Mouse (Mus musculus): ENCODE measurements around the gene Sh2d4b.

Sh2d4b gene

DNA sequence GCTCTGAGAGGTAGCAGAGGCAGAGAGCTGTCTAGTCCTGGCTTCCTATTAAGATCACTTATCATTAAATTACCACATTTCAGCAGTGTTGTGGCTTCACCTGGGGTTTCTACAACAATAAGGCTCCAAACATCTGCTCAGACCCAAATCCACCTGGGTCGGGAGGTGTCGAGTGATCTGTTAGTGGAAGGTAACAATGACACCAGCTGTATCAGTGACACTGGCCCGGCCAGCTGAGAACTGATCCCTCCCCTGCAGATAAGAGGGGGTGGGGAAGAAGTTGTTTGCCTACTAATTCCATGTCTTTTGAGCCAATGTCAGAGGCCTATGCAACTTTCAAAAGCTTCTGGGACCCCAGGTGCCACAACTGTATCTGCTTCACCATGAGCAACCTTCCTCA lies at the start of gene Sh2d4b:
Gene Sh2d4b, minus strand, starts transcription at position 71 of the 400 bp plus-strand sequence.
- no peak for DNase-seq (ENCODE audit: low read depth, low spot score)

DNA sequence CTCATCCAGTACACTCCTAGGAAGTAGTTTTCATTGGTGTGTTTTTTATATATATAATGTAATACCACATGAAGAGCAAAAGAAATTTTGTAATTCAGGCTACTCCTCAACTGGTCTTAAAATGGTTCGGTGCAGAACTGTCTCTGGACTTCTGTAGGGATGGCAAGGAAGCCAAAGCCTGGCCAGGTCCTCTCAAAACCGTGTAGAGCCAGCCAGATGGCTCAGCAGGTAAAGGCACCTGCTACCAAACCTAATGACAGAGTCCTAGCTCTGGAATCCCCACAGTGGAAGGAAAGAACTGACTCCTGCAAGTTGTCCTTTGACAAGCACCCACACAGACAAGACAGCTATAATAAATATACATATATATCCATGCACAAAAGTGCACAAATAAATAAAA lies 49.4 kb upstream of the Sh2d4b start:
- DNase-seq (ENCODE audit: low read depth, low spot score): no peak

DNA sequence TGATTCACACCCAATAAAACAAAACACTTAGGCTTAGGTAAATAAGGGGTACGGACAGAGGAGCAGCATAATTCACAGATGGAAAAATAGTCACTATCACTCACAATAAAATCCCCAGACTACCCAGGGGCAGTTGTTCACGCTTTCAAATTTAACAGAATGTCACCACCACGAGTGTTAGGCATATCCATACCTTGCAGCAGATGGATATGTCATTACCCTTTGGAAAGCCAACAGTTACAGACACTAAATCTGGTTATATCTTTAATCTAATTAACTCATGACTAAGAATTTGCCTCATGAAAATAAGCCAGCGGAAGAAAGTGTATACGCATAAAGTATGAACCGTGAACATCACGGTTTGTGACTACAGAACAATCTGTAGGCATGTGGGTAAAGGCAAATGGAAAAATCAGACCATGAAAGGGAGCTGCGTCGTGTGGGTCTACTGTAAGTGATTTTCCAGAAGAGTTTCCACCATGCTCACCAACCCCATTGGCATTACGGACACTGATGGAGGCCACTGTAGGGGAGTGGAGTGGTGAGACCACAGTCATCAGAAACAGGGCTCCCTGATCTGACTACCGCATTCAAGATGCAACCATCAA lies 45.4 kb upstream of the Sh2d4b start:
- DNase-seq (ENCODE audit: low read depth, low spot score): no peak

DNA sequence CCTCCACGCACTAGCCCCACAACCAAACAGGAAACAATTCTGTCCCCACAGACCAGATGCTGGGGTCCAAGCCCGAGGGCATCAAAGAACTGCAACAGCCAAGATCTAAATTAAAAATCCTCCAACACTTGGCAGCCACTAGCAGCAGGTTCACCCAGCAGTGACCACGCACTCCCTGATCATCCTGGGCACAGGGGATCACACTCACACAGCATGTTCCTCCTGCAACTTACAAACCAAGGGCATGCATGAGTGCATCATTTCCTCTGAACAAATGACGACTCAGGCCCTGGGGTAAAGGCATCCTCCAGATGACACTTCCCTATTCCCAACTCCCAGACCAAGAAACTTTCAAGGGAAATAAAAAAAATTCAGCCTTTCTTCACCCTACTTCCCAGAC lies 44.0 kb upstream of the Sh2d4b start:
- no peak for DNase-seq (ENCODE audit: low read depth, low spot score)

DNA sequence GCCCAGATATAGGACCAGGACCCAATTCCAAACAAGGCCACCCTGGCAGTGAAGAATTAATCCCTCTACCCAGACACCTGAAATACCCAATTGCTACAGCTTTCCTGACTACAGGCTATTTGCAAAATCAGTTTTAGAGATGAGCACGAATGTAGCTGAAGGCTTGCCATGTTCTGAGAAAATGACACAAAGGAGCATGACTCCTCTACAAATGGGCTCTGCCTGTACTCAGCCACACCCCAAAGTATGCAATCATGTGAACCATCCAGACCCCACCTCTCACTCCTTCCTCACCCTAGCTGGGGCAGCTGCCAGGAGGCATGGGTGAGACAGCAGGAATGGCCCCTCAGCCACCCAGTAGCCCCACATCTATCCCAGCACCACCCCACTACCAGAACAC lies 42.4 kb upstream of the Sh2d4b start:
- DNase-seq (ENCODE audit: low read depth, low spot score): peak; percentile 46

DNA sequence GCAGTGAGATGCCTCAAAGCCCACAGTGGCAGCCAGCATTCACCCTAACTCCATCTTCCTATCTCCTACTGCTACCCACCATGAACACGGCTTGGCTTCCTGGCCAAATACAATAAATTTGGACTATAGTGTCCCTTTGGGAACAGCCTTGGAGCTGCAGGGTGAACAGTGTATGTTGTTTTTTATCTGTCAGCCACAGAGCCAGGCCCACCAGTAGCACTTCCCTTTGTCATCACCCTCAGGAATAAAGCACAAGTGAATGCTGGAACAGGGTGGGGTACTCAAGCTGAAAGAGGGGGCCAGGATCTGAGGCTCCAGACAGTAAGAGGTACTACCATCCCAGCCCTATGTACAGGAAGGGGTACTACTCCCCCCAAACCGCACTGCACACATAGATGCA lies 42.0 kb upstream of the Sh2d4b start:
- DNase-seq (ENCODE audit: low read depth, low spot score): no peak

DNA sequence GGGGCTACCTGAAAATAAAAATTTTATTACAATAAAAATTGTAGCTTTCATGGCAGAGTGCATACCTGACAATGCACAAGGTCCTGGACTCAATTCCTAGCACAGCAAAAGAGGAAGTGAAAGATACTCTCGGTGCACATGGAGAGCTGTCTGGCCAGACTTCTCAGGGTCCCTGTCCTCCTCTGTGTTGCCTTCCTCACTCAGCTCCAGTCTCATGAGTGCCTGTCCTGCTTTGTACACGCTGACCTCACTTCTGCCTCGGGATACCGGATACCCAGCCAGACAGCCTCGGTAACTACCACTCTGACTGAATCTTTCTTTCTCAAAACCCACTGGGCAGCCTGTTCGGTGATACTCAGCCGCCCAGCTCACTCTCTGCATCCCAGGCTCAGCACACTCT lies 40.3 kb upstream of the Sh2d4b start:
- DNase-seq (ENCODE audit: low read depth, low spot score): no peak

DNA sequence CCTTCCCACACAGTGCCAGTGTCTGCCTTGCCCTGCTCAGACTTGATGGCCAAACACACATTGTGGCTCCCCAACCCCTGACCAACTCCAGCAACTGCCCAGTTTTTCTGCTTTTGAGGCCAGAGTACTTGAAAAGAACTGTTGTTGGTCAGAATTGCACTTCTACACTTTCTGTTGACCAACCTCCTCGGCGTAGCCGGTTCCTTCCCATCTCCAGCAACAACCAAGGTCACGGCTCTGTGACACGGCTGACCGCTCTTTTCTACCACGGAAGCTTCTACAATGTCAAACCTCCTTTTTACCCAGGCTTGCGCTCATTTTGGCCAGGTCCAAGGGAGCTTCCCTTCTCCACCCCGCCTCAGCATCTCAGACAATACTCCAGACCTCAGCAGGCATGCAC lies 39.2 kb upstream of the Sh2d4b start:
- no peak for DNase-seq (ENCODE audit: low read depth, low spot score)

DNA sequence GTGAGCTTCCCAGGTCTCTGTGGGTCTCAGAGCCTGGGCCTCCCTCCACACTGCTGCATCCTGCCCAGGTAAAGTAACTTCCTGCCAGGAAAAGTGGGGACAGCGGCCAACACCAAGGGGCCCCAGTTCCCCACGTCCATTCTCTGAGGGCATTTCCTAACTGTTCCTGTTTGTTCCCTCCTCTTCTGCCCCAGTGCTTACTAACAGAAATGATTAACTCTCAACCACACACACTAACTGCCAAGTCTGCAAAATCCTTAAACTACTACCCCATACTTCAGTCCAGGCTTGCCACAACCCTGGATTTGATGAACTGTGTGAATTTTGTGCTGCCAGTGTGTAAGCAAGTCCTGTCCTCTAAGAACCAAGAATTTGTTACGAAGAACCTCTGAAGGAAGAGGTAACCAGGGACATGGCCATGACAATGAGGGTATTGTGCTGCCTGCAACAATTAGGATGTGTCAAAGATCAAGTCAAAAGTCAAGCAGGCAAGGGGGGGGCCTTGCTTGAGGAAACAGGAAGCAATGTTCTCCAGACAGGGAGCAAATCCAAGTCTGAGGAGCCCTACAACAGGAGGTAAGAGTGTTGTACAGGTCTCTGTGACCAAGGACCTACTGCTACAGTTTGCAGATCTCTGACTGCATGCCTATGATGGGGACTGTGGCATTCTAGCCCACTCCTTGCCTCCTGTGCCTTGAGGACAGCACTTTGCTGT lies 38.2 kb upstream of the Sh2d4b start:
- DNase-seq (ENCODE audit: low read depth, low spot score): no peak

DNA sequence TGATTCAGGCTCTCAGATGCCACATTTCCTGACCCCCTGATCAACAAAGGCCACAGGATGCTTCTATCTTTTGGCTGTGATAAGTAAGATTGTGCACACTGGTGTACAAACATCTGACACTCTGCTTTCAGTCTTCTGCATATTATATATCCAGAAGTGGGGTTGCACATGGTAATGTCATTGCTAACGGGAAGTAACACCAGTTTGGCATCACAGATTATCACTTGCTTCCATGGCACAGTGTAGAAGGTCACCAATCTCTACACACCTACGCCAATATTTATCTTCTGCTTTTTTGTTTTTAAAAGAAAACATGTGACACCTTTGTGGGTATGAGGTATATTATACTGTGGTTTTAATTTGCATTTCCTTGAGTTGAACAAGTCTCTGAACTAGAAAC lies 36.9 kb upstream of the Sh2d4b start:
- DNase-seq (ENCODE audit: low read depth, low spot score): no peak

DNA sequence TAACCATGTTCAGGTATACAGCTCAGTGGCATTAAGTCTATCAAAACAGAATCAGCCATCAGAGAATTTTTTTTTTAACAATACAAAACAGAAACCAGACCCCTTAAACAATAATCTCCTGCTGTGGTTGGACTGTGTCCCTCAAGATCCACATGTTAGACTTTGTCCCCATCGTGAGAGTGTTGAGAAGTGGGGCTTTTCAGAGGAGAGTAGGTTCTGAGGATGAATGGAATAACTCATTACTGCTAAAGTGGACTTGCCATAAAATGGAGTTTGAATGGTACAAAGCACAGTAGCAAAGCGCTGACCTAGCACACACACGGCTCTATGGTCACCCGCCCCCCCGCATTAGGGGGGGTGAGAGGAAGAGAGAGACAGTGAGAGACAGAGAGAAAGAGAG lies 35.8 kb upstream of the Sh2d4b start:
- no peak for DNase-seq (ENCODE audit: low read depth, low spot score)

DNA sequence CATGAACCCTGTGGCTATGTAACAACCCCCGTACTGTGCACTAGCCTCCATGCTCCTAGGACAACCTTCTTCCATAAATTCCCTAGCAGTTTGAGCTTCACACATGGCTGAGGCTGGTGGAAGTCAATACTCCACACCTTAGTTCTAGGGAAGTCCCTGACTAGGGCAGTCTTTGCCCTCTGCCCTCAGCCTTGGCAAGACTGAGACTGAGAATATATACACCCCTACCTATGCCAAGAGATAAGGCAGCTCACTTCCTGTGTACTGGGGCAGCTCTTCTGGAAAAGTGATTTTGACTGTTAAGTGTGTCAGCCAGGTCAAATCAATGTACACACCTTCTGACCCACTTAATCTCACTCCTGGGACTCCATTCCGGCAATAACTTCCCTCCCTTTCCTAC lies 34.0 kb upstream of the Sh2d4b start:
- no peak for DNase-seq (ENCODE audit: low read depth, low spot score)

DNA sequence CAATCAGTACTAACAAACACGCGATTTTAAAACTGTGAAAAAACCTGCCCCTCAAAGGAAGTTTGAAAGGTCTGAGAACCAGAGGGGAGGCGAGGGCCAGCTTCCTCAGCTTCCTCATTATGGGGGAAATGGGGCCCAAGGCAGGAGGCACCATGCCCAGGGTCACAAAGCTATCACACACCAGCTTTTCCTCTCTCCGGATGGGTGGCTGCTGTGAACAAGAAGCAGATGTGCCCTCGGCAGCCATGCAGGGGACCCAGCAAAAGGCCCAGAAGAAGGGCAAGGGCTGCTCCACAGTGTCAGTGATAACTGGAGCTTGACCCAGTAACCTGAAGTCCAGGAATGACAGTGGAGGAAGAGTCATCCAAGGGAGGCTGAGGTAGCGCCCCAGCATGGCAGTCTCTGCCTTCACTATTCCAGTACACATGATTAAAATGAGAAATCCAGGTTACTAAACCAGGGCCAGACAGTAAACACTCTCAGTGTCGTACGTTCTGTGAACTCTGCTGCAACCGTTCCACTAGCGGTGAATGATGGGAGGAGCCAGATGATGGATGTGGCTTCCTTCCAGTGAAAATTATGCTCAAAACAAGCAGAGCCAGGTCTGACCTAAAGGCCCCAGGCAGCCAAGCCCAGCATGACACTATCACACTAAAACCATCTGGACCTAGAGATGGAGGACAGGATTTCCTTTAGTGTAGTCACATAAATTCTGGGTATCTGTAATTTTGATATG lies 31.5 kb upstream of the Sh2d4b start:
- no peak for DNase-seq (ENCODE audit: low read depth, low spot score)

DNA sequence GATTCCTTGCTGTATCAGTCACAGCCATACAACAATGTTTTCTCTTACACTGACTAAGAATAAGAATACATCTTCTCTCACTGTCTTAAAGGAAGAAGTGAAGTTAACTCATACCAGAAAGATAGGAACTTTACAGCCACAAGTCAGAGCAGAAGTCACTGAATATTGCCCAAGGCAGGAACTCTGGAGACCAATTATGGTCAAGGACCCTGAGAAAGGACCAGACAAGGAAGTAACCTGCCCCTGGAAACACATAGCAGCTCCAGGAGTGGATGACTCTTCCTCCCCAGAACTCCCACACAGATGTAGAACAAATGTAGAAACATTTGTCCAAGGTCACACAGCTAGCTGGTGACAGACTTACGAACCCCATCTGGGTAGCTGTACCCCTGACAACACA lies 28.2 kb upstream of the Sh2d4b start:
- DNase-seq (ENCODE audit: low read depth, low spot score): no peak

DNA sequence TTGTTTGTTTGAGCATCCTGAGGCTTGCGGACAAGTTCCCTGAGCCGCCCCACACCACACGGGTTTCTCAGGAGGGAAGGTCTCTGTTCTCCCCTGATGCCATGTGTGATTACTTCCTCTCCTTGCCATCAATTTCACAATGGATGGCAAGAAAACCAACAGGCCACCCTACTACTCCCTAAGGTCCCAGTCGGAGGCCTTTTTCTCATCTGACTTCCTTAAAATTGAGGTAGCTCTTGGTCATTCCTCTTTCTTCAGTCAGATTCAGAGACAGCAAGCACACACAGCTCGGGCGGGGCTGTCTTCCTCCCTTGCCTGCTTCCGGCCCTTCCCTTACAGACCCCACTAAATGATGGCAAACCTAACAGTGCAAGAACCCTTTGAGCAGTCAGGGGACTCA lies 26.5 kb upstream of the Sh2d4b start:
- DNase-seq (ENCODE audit: low read depth, low spot score): no peak

DNA sequence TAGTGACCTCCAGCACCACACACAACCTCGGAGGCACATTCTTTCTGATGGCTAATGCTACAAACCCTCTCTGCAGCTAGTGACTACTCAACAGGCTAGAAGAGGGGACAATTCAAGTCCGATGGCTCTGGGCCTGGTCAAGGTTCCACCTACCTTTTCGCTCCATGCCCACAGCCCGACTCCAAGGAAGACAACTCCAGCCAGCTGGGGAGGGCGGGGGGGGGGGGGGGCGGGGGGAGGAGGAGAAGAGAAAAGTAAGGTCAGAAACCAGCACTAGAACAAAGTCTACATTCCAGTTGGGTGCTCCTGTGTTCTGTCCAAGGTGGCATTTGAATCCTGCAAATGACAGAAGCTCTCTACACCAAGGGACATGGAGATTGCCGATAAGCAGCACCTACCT lies 25.4 kb upstream of the Sh2d4b start:
- no peak for DNase-seq (ENCODE audit: low read depth, low spot score)

DNA sequence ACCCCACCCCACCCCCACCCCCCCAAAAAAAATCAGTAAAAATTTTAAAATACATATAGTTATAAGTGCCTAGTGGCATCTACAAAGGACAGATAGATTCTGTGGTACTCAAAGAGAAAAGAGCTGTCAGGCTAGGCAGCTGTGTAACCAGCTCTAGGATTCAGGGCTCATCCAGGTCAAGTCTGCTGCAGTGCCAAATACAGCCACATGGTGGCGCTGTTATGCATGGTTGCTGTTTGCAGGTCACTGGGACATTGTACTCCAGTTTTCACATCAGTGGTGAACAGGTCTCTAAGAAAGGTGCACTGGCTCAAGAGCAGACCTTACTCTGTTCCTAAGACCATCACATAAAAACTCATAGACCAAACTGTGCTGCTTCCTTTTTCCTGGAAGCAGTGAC lies 24.6 kb upstream of the Sh2d4b start:
- peak; percentile 77 for DNase-seq (ENCODE audit: low read depth, low spot score)

DNA sequence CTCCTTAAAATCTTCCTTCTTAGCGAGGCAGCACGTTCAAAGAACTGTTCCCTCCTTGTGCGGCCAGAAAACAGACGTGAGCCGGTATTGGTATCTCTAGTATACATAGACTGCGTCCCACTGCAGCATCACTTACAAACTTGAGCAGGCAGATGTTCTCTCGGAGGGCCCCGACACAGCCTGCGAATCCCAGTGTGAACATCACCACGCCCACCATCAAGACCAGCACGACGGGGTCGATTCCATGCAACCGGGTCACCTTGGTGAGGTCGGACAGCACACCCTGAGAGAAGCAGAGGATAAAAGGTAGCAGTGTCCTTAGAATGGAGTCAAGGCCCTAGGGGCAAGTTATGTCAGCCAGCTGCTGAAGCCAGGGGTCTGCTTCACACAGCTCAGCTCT lies 23.6 kb upstream of the Sh2d4b start:
- DNase-seq (ENCODE audit: low read depth, low spot score): no peak

DNA sequence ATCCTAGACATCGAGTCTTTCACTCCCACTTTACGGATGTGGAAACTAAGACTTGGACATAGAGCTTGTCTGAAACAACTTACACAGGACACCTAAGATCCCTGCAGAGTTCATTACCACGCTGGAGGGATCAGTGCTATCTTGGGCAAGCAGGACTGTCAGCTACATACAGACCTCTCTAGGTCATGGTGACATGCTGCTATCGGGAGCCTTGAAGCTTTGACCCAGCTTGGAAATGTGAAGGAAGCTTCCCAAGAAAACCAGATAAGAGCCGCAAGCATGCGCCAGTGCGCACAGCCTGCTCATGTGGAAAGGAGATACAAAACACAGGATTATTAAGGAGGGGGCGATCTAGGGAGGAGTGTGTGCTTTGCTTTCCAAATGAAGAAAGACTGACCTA lies 22.8 kb upstream of the Sh2d4b start:
- no peak for DNase-seq (ENCODE audit: low read depth, low spot score)

DNA sequence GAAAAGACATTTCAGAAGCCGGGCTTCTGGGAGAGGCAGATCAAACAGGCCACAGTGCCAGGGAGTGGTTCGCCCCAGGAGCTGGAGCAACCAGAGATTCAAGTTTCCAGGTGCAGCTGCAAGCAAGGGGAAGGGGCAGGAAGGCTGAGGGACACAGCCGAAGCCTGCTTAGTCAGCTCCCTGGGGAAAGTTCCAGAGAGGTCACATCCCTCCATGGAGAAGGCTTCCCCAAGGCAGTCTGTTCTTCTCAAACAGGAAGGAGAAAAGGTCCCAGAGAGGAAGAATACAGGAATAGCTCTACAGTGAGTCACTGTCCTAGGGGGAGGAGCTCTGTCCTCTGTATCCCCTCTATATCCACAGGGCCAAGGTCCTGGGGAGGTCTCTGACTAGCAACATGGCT lies 21.6 kb upstream of the Sh2d4b start:
- DNase-seq (ENCODE audit: low read depth, low spot score): no peak

DNA sequence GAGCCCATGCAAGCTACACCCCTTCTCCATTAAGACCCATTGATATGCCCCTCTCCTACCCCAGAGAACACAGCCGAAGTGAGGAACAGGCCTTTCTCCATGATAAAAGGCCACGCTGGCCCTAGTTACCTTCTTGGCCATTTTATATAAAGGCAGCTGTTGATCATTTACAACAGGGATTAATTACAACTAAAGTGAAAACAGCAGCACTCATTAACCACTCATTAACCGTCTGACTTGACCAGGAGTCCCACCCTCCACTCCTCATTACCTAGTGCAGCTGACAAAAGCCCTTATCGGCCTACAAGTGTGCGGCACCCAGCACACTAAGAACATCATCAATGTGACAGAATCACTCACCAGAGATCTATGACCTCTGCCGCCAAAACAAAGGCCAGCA lies 20.6 kb upstream of the Sh2d4b start:
- no peak for DNase-seq (ENCODE audit: low read depth, low spot score)

DNA sequence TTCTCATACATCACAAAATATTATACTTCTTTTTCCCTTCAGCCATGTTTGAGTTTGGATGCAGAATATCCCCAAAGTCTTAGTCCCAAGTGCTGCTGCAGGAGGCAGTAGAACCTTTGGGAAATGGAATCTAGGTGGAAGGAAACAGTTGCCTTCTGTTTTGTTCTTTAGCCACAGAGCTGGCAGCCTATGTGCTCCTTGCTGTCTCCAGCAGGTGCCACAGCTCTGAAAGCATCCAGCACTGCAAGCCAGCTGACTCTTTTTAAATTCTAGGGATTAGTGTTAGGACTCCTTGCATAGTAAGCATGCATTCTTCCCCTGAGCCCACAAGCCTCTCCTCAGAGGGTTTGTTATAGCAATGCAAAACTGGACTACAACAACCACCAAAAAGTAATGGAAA lies 18.5 kb upstream of the Sh2d4b start:
- DNase-seq (ENCODE audit: low read depth, low spot score): no peak

DNA sequence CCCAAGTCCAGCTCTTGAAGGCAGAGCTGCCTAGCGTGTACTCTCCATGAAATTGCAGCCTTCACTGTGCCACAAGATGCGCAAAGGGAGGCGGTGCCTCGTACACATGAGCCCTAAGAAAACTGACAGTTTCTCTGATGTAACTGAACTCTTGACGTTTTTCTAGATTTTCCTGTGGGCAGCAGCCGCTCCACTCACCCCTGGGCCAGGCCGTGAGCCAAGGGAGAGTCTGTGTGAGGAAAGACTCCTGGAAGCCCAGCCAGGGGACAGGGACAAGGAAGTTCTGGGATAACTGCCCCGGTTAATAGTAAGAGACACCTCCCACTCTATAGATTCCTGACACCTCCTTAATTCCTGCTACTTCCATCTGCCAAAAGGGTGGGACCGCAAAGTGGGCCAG lies 15.7 kb upstream of the Sh2d4b start:
- no peak for DNase-seq (ENCODE audit: low read depth, low spot score)

All from c-Kit-negative CD71-positive TER-119-positive erythroid progenitor cells, embryonic 14.5 days (primary cell).